Mouse (Mus musculus) brain, embryonic 18.5 days (tissue): ENCODE data around the gene Myct1.

Source experiments
- DNase-seq: peaks from one replicate; pipeline ENCODE4 v3.0.0-alpha.2; 2012; ENCODE audit warnings: low read depth, low spot score

Gene Myct1

DNA sequence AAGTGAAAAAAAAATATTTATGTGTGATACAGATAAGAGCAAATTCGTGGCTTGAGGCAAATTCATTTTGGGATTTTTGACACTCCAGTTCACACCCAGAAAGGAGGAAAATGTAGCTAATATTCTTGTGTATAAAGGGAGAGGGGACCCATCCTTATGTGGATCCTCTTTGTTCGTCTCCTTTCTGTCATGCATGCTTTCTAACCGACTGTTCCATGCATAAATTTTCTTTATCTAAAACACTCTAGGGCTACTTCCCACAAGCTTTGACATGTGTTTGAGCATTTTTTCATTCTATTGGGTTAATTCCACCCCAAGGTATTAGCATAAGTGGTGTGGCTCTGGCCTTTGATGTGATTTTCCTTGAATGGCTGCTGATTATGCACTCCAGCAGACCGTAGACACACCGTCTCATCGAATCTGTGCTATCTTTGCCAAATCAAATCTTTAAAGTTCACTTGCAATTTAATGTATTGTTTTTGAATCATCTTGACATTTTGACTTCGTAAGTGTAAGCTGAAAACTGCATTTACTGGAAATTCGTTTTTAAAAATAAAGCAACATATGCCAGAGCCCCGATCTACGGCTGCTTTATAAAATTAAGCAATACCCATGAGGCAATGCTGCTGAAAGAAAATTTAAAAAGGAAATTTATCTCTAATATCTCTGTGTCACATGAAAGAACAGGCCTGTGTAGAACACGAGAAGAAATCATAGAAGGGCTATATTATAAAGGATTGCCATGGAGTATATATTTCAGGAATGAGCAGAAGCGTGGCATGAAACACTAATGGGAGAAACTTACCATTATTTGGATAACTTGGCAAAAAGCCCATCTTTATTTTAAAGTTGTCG, 21.8 kb downstream of the Myct1 start:
- DNase-seq = no peak

DNA sequence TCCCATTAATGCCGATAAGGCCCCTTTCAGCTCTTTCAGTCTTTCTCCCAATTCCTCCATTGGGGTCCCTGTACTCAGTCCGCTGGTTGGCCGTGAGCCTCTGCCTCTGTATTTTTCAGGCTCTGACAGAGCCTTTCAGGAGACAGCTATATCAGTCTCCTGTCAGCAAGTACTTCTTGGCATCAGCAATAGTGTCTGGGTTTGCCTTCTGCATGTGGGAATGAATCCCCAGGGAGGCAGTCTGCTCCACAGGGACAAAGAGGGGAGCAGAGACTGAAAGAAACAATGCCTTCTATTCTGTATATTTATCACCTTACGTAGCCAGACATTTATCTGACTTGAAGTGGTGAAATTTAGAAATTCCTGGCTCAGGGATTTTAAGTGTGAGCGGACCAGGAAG, 32.7 kb downstream of the Myct1 start:
- no peak for DNase-seq

DNA sequence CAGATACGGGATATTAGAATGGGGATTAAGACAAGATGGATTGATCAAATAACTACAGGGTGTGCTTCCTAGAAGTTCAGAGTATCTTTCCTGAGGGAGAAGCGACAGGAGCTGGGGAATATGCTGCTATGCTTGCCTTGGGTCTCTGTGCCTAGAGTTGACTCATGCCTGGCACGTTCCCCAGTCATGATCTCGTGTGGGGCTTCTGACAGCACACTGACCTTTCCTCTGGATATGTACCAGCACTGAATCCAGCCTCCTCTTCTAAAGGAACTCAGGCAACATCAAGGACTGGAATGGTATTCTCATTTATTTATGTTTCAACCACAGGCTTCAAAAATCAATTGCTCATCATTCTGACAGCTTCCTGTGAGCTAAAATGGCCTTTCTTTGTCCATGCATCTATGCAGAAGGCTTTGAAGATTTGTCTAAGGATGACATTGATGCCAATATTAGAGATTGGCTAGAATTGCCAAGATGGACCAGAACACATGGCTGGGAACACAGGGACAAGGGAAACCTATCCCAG, 40.2 kb downstream of the Myct1 start:
- no peak for DNase-seq

DNA sequence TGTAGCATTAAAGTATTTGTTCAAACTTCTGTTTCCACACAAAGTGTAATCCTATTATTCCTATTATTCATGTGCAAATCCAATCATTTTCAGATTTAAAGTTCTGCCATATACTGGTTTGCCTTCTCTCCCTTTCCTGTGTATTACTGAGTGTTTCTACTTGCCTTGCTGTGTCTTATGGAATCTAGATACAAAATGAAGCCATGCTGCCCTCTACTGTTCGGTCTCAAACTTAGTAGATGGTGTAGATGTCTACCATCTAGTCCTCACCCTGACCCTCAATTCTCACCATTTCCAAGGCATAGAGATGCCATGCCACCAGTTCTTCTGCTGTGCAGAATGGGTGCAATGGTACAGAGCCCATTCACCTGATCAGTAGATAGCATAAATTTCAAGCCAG, 40.8 kb downstream of the Myct1 start:
- no peak for DNase-seq

DNA sequence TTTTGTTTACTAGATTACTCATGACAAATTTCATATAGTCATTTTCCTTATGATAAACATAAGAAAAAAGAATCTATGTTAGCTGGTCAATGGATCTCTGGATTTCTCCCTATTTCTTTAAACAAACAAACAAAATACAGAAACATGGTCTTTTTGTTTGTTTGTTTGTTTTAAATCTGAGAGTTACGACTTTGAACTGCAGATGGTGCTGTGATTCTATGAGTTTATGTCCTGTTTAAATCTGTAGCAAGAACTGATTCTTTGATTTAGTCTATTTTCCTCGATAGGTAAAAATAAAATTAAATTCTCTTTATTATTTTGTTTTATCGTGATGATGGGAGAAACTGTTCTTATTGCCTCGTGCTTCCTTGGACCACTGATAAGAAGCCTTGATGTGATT, 43.7 kb downstream of the Myct1 start:
- no peak for DNase-seq

DNA sequence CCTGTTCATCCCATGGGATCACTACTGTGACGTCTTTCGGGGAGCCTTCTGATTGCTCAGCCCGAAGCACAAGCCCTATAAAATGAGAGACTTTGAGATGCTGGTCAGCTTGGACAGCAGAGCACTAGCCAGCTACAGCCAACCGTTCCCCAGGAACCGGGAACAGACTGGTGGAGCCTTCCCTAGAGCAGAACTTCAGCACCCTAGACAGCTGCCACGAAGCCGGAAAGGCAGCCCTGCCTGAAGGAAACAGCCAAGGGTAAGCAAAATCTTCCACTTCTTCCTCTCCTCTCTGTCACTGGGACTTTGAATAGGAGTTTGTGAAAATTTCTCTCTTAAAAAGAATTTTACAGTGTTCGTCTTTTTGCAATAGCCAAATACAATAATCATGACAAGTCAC, 45.5 kb downstream of the Myct1 start, which contains the start of gene Vip:
Vip (plus strand) TSS at position 107 of the 400 bp plus-strand sequence.
- no peak for DNase-seq
